Mouse (Mus musculus) cortical plate, adult 2 months (tissue): ENCODE measurements at regions not wholly inside any gene's neighbourhood (a gene's known extent, or its start where the extent isn't known, plus 50 kb on each side); places are given as distances from the start of the nearest gene placed in this dataset.

Experiments used
- CTCF ChIP-seq: fragments of 200-500 bp; IDR thresholded peaks from 2 replicates; pipeline ENCODE4 v1.5.1; 2011; ENCODE audit warnings: mild to moderate bottlenecking, control low read depth, low read length; ENCODE audit not compliant: insufficient read depth; ENCODE audit errors: extremely low read depth
- POLR2A ChIP-seq: fragments of 200-500 bp; IDR thresholded peaks from 2 replicates; pipeline ENCODE4 v1.6.1; 2011; ENCODE audit warnings: mild to moderate bottlenecking, low read length, control low read depth; ENCODE audit not compliant: insufficient read depth; ENCODE audit errors: extremely low read depth

- TF ChIP-seq CTCF (no peak), POLR2A (no peak)
These were observed 50.3 kb upstream of the Grem2 start for GRCm38 (mm10) chr1:174971895-174972294.
